Mouse (Mus musculus): ENCODE results near the gene Tmbim1.

GRCm38 (mm10) chr1:74248799-74249198, 56.6 kb downstream of the Tmbim1 start:
- TF ChIP-seq CTCF (IDR thresholded peaks at IDR 0.05; ENCODE audit: borderline replicate concordance, control insufficient read depth, extremely low read depth, insufficient read depth, low read length, poor library complexity) = no peak
- TF ChIP-seq POLR2A (IDR thresholded peaks at IDR 0.05; ENCODE audit: control insufficient read depth, extremely low read depth, insufficient read depth, low read length, poor library complexity) = no peak

Data from thymus, adult 2 months (tissue).